Mouse (Mus musculus) right cerebral cortex, postnatal 25 days (tissue): Measurements from ENCODE around the gene Mki67.

Experiments
- DNase-seq: peaks from one replicate; pipeline ENCODE4 v3.0.0; 2022

Gene Mki67

DNA sequence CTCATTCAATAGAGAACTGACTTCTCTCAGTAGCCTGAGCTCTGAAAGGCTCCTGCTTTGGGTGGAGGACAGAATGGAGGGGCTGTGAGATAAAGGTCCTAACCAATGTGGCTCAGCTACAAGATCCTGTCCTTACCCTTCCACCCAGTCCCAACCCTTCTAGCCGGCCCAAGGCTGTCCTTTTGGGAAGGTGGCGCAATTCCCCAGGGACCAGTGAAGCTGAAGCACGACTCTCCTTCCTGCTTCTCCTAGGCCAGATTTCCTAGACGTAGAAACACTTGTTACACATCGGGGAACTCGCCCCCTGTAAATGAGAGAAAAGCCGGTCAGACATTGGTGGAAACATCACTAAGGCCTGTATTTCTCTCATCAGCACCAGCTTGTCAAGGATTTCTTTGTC is 52.0 kb downstream of the Mki67 start:
- no peak for DNase-seq

DNA sequence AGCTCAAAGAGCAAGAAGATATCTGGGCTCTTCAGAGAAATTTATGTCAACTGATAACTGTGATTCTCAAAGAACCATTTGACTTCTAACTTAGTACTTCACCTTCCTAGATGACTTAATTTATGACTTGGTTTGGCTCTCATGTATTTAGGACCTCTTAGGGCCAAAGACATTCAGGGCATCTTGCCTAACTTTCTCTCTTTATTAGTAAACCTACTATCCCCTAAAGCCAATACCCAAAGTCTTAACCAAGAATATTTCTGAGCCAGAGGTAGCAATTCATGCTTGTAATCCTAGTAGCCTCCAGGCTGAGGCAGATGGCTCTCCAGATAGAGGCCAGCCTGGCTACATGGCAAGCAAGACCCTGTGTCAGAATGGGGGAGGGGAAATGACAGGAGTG is 55.8 kb downstream of the Mki67 start:
- no peak for DNase-seq

DNA sequence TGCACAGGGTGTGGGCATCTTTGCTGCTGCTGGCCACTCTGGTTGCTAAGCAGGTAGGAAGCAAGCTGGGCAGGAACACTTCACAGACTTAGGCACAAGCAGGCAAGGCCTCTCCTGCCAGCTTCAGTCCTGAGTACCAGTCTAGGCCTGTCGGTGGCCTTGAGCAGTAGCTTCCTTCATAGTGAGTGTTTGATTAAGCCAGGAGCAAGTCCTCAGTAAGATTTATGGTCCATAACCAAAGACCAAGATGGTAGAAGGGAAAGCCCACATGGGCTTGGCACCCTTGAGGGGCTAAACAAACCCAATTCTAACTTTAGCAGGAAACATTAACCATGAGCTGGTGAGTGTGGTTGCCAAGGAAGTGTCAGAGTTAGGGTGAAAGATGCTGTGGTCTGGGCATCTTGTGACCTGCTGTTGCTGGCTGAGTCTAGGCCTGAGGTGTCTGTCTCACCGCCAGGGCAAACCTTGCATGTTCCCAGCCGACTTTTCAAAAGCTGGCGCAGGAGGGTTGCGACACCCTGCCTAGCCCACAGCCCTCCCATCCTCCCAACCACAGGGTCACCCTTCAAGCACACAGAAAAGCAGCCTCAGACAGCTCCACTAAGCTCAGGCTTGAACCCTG is 56.7 kb downstream of the Mki67 start:
- DNase-seq, result no peak

DNA sequence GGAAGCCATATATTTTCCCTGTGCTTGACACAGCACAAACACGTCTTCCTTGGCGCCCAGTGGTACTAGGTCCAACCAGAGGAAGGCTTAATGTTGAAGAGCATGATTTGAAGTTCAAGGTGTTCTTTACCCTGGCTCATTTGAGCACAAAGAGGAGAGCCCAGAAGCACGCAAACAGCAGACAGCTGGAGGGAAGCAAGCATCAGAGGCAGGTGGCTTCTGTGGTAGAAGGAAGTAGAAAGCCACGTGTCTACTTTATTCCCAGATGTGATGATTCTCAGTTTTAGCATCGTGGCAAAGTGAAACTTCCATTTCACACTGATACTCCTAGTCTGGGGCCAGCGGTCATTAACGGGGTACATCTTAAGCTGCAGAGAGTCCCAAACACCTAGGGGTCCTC is 58.0 kb downstream of the Mki67 start:
- DNase-seq, result no peak

DNA sequence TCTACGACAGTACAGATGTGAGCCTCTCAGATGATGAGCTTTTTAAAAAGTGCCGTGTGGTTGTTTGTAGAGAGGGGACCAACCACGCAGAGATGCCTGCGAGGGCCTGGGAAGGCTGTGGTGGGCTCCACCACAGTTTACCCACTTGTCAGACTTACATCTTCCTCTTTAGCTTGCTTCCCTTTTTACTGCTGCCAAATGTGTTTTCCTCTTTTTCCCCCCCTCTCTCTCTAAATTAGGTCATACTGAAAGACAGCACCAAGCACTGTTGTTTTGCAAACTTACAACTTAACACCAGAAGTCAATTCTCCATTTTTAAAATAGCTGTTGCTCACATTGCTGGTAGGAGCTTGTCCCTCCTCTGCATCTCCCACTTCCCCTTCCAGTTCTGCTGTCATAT is 61.0 kb downstream of the Mki67 start:
- no peak for DNase-seq

DNA sequence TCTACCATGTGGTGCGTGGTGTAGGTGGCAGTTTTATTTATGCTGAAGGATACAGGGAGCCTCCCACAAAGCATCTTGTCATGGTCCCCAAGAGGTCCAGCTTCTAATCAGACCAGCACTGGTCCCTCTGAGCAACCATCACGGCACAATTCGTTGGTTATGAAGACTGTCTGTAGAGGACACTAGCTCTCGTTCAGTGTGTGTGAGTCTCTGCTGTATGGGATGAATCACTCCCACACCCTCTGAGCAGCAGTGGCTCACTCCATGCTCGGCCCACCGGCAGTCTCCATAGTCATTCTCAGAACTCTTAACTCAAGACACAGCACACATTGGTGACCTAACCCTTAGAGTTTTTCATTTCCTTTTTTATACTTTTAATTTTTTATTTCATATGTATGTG is 61.9 kb downstream of the Mki67 start:
- no peak for DNase-seq

DNA sequence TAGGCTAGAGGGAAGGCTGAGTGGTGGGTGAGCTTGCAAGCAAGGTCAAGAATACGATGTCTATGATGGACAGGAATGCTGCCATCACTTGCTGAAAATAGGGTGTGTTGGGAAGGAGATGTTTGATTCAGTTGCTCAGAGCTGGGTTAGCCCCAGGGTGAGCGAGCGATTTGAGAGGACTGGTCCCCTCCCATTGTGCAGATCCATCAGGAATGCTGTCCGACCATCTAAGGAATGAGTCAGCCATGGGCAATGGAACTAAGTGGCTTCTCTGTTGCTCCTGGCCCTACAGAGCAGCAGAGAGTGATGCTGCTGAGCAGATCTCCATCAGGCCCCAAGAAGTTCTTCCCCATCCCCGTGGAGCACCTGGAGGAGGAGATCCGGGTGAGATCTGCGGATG is 62.6 kb downstream of the Mki67 start:
- no peak for DNase-seq

DNA sequence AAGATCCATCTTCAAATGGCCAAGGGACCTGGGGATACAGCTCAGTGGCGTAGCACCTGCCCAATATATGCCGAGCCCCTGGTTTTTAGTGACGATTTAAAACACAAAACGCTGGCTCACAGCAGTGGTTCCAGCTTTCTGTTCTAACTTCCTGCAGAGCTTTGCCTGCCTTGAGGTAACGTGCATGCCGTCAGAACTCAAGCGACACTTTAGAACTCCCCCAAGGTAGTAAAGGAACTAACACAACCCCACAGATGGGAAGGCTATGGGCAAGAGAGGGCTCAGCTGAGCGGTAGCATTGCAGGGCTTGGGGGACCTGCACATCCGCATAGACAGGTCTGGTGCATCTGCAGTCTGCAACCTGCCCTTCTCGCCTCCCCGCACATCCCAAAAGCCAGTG is 63.4 kb downstream of the Mki67 start:
- no peak for DNase-seq

DNA sequence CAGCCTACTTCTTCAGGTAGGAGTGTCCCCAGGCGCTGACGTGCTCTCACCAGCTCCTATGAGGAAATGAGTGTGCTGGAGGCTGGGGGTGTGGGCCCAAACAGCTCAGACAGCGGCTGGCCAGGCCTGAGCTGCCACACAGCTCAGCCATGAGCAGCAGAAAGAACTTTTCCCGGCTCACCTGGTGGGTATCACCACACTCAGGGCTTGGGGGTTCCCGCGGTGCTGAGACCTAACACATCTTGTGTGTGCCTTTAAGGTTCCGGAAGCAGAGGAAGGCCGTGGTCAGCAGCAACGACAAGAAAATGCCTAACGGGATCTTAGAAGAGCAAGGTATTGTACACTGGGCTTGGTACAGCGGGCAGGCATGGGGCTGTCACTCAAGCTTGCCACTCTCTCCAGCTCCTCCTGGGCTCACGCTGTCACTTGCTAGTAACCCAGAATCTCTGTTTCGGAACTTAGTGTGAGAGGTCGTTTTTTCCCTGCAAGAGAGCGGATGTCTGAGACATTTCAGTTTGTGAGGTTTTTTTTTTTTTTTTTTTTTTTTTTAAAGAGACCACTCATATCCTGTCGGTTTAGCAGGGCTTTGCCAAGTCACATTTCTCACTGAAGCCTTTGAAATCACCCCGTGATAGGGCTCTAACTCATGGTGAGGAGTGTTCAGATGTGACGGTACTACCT is 64.2 kb downstream of the Mki67 start:
- no peak for DNase-seq

DNA sequence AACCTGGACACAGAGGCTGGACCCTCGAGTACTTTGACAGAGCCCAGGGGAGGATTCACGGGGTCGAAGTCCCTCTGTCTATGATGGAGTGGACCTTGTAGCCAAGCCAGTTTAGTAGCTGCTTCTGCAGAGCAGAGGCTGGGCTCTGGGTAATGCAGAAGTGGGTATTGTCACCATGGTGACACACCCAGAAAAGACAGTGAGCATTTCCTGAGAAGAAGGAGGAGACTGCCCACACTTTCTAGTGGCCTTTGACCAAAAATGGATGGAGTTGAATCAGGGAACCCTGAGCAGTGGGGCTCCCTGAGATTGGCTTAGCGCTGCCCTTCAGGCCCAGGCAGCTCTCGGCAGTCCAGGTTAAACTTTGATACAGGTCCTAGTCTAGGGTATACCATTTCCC is 66.1 kb downstream of the Mki67 start:
- no peak for DNase-seq

DNA sequence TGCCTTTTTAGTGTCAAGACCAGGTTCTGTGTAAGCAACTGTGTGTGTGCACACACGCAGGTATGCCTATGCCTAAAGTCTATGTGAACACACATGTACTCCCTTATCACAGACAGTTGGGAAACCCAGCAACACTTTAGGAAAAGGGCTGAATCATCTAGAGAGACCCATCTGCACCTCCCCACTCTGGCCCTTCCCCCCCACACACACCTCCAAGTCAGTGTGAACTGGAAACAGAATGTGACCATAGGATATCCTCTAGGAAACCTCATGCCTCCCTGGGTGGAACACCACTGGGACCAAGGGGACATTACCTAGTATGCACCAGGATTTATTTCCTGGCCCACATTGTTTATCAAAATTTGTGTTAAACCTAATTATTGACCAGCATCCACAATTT is 66.9 kb downstream of the Mki67 start:
- DNase-seq, result no peak

DNA sequence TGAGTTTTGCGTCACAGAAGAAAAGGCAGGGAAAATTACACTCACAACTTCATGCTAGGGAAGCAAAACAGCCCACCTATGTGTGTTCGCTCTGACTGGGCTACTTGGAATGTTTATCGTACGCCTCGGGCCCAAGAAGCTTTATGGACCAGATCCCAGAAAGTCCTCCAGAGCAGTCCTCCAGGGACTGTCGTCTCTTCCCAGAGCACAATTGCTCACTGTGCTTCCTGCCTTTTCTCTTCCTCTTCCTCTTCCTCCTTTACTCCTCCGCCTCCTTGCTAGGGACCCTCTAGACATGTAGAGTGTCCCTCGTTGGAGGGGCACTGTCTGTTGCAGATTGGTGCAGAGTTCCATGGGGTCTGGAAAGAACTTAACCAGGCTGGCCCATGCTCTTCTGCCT is 67.3 kb downstream of the Mki67 start:
- no peak for DNase-seq

DNA sequence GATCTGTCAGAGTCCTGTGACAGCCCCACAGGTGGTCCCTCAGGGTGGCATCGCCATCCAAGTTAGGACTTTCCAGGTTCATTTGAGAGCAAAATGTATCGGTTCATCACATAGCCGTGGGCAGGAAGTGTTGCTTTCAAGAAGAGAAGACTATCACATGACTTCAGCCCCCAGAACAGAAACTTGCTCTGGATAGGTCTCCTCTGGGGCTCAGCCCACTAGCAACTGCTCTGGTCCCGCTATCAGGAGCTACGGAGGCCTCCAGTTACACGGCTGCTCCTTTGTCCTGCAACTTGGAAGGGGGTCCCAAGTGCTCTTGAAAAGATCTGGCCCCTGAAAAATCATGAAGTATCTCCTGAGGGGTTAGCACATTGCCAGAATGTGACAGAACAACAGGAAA is 69.2 kb downstream of the Mki67 start:
- DNase-seq, result no peak

DNA sequence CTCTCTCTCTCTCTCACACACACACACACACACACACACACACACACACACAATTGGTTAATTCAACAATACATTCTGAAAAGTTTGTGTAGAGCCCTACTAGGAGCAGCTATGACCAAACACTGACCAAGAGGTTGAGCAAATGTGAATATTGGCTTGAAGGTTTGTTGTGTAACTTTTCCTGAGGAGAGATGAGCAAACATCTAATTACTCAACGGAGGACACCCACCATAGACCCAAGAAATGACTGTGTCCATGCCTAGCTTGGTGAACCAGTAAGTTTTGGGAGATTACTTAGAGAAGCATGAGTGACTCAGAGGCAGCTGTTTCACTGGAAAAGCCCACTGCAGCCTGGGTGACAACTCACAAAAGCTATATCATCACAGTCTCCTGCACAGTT is 71.7 kb downstream of the Mki67 start:
- DNase-seq, result no peak

DNA sequence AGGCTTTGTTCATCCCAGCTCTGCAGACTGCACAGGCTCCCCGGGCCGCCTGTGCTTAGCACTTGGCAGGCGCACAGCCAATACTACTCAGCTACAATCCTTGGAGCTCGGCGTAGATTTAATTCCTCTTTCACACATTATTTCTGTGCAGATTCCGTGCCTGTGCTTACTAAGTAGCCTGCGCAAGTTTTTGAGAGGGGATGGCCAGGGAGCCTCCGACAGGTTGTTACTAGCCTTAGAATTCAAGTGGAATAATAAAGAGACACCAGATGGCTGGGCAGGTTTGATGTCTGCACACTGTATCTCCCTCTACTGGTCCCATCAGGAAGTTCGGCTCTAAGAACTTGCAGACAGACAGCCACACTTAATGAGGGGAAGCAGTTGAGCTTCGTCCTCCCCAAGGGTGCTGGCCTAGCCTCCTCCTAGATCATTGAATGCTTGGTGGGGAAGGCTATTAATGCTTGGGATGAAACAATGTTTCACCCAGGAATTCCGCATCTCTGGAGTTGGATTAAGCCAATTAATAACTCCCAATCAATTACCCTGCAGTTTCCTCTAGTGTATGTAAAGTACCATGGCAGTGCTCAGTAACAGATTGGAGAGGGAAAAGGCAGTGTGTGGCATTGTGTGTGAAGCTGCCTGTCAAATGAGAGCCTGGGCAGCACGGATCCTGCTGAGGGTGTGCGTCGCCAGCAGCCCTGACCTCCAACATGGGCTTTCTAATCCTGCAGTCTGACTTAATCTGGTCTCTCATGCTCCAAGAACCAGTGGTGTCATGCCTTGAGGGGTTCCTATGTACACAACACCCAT is 74.3 kb downstream of the Mki67 start:
- peak; percentile 77 for DNase-seq
